Mouse (Mus musculus): ENCODE measurements at regions not wholly inside any gene's neighbourhood (a gene's known extent, or its start where the extent isn't known, plus 50 kb on each side); places are given as distances from the start of the nearest gene placed in this dataset.

GRCm38 (mm10) chrX:167088930-167089329, 120.2 kb downstream of the Tmsb4x start:
- peak; percentile 32 to 41 for DNase-seq

GRCm38 (mm10) chrX:167088438-167088837, 120.7 kb downstream of the Tmsb4x start:
- no peak for DNase-seq

GRCm38 (mm10) chrX:167080821-167081220, 128.3 kb downstream of the Tmsb4x start:
- no peak for DNase-seq

GRCm38 (mm10) chrX:167069075-167069474, 140.0 kb downstream of the Tmsb4x start:
- no peak for DNase-seq

GRCm38 (mm10) chrX:167067918-167068317, 141.2 kb downstream of the Tmsb4x start:
- no peak for DNase-seq

- DNase-seq: peak; percentile 44 to 63
Measured at GRCm38 (mm10) chrX:167063881-167064280, 145.2 kb downstream of the Tmsb4x start.

- DNase-seq: no peak
Measured at GRCm38 (mm10) chrX:167052456-167052855, 156.7 kb downstream of the Tmsb4x start.

GRCm38 (mm10) chrX:167050066-167050465, 159.0 kb downstream of the Tmsb4x start:
- DNase-seq: no peak

GRCm38 (mm10) chrX:167049191-167049968, 159.7 kb downstream of the Tmsb4x start:
- peak; percentile 10 to 23 for DNase-seq

GRCm38 (mm10) chrX:167037971-167038370, 171.1 kb downstream of the Tmsb4x start:
- DNase-seq: no peak

- no peak for DNase-seq
Measured at GRCm38 (mm10) chrX:167036355-167036754, 172.8 kb downstream of the Tmsb4x start.

- no peak for DNase-seq
Measured at GRCm38 (mm10) chrX:167035639-167036038, 173.5 kb downstream of the Tmsb4x start.

- DNase-seq: no peak
Measured at GRCm38 (mm10) chrX:167033091-167033490, 176.0 kb downstream of the Tmsb4x start.

- DNase-seq: no peak
Measured at GRCm38 (mm10) chrX:167032586-167032985, 176.5 kb downstream of the Tmsb4x start.

- no peak for DNase-seq
Measured at GRCm38 (mm10) chrX:167031543-167031942, 177.6 kb downstream of the Tmsb4x start.

- DNase-seq: peak in 1 of 2 experiments; percentile 31
Measured at GRCm38 (mm10) chrX:167015602-167016001, 193.5 kb downstream of the Tmsb4x start.

GRCm38 (mm10) chrX:167014322-167014721, 194.8 kb downstream of the Tmsb4x start:
- DNase-seq: no peak

- DNase-seq: no peak
Measured at GRCm38 (mm10) chrX:167012891-167013290, 196.2 kb downstream of the Tmsb4x start.

- DNase-seq: no peak
Measured at GRCm38 (mm10) chrX:167011977-167012542, 197.1 kb downstream of the Tmsb4x start.

- no peak for DNase-seq
Measured at GRCm38 (mm10) chrX:166995855-166996254, 213.3 kb downstream of the Tmsb4x start.

GRCm38 (mm10) chrX:166981003-166981402, 228.1 kb downstream of the Tmsb4x start:
- no peak for DNase-seq

- DNase-seq: peak; percentile 6 to 10
Measured at GRCm38 (mm10) chrX:166980504-166980903, 228.6 kb downstream of the Tmsb4x start.

GRCm38 (mm10) chrX:166977029-166977428, 232.1 kb downstream of the Tmsb4x start:
- DNase-seq: no peak

- DNase-seq: no peak
Measured at GRCm38 (mm10) chrX:166971721-166972120, 237.4 kb downstream of the Tmsb4x start.
